14 mouse cellular contexts compared by ENCODE assay signal in genomic region chrX:20125481-20125880, GRCm38 (mm10).
"Had no signal": no experiment of that assay in that cellular context is flagged by ENCODE, and none has a peak within 500 bp of the region (broad histone marks: within the 10 kb centered on the region; RNA-seq: fewer than 3 reads in every experiment).

No protein-coding gene starts in this region.

- ATAC-seq: liver, postnatal 0 days; midbrain, embryonic 16.5 days had no signal

- H3K9ac ChIP-seq: kidney, embryonic 15.5 days; limb, embryonic 12.5 days; liver, embryonic 13.5 days; liver, postnatal 0 days; lung, embryonic 15.5 days had no signal

- H3K9me3 ChIP-seq: kidney, embryonic 15.5 days; limb, embryonic 12.5 days; liver, embryonic 13.5 days; lung, embryonic 15.5 days; megakaryocyte, embryonic 14.5 days had no signal

- H3K4me1 ChIP-seq: kidney, embryonic 15.5 days; limb, embryonic 12.5 days; liver, embryonic 13.5 days; lung, embryonic 15.5 days; megakaryocyte, embryonic 14.5 days had no signal

- H3K27me3 ChIP-seq: kidney, embryonic 15.5 days; limb, embryonic 12.5 days; liver, embryonic 13.5 days; lung, embryonic 15.5 days had no signal

- DNase-seq: kidney, postnatal 14 days; liver; liver, embryonic 13.5 days; liver, postnatal 0 days; right cerebral cortex, postnatal 14 days had no signal

- H3K4me2 ChIP-seq: kidney, embryonic 15.5 days; limb, embryonic 12.5 days; liver, embryonic 13.5 days; lung, embryonic 15.5 days; midbrain, embryonic 11.5 days had no signal

- H3K27ac ChIP-seq: kidney, embryonic 15.5 days; left cerebral cortex, adult 2 months; limb, embryonic 12.5 days; liver, embryonic 13.5 days; lung, embryonic 15.5 days; macrophage; stomach, postnatal 0 days had no signal

- H3K36me3 ChIP-seq: kidney, embryonic 15.5 days; limb, embryonic 12.5 days; liver, embryonic 13.5 days; lung, embryonic 15.5 days had no signal

- H3K4me3 ChIP-seq: kidney, embryonic 15.5 days; left cerebral cortex, adult 2 months; limb, embryonic 12.5 days; liver, embryonic 13.5 days; lung, embryonic 15.5 days; megakaryocyte, embryonic 14.5 days had no signal
